Mouse (Mus musculus) T-cell, adult 66 days (primary cell): Measurements from ENCODE around the gene Ppp2r5c. TPM values are rescaled to one million over a fixed set of nuclear protein-coding genes. Genes with fewer than 3 reads are reported as not detected.

Experiments
- total RNA-seq, 2 experiments: library from RNA; stranded (reverse); gene quantifications; 3 replicates in 1 of 2; 4 replicates in 1 of 2; pipeline ENCODE4 v1.2.4; 2023

Gene Ppp2r5c
- total RNA-seq = 100 to 1,000 TPM; 129 to 131 TPM

DNA sequence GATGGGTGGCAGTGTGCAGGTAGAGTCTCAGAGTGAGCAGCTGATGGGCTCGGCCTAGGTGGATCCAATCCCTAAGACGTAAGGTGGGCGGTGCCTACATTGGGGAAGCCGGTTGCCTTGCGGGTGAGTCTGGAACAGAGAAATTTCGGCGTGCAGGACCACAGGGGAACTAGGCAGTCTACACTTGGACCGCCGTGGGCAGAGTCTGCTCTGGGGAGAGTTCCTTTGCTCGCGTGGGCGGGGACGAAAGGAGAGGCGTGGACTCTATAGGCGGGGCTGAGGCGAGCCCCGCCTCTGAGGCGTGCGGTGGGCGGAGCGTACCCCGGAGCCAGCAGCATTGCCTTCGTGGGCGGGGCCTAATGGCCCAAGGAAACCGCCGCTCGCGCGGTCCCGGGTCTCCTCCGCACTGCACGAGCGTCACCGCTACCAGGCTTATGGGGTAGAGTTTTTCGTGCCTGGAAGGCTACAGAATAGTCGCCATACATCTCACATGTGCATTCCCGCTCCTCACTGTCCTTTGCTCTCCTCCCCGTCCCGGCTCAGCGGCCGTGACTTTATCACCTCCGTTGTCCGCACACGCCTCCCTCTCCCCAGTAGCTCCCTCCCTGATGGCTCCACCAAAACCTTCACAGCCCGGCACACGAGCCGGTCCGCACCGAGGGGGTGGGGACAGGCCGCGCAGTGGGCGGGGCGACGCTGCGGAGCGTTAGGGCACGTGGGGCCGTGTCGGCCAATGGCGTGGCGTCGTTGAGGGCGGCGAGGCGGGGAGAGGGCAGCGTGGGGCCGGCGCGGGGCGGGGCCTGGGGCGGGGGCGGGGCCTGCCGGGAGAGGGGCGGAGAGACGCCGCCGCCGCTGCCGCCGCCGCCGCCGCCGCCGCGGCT lies at the start of gene Ppp2r5c:
TSS of gene Ppp2r5c (plus strand) at position 831 of the 881 bp plus-strand sequence.

DNA sequence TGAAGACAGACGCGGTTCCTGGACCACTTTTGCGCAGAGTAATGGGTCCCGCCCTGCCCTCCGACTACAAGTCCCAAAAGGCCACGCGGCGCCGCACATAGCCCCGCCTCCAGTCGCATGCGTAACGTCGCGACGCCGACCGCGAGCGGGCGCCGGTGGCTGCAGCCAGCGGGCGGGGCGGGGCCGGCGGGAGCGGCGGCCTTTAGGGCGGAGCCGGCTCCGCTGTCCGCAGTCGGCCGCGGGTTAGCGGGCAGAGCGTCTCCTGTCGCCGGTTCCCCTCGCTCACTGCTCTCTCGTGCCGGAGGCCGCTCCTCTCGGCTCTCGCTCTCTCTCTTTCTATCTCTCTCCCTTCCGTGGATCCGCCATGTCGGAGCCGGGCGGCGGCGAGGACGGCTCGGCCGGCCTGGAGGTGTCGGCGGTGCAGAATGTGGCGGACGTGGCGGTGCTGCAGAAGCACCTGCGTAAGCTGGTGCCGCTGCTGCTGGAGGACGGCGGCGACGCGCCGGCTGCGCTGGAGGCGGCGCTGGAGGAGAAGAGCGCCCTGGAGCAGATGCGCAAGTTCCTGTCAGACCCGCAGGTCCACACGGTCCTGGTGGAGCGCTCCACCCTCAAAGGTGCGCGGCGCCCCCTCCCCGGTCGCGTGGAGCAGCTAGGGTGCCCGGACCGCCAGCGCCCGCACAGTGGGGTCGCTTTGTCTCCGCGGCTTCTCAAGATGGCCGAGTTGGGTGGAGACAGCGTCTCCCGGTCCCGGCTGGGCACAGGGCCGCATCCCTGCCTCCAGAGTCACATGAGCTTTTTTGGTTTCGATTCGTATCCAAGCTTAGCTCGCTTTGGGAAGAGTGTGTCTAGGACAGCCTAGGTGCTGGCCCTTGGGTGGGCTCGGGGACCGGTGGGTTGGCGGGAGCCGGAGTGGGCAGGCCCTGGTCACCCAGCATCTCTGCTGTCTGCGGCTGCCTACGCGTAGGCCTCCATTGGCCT lies 154.6 kb downstream of the Ppp2r5c start, which contains the start of gene Dync1h1:
TSS of gene Dync1h1 (plus strand) at position 212 of the 978 bp plus-strand sequence.

Other genes with a start within 250 kb of the Ppp2r5c start
- not detected for gene Dio3, start 168.1 kb upstream of the Ppp2r5c start, total RNA-seq
- 100 to 1,000 TPM; 182 to 183 TPM for gene Dync1h1, start 154.3 kb downstream of the Ppp2r5c start, total RNA-seq
- not detected for gene 1700001K19Rik, start 235.5 kb downstream of the Ppp2r5c start, total RNA-seq